Mouse (Mus musculus) midbrain, embryonic 10.5 days (tissue): ENCODE measurements at regions not wholly inside any gene's neighbourhood (a gene's known extent, or its start where the extent isn't known, plus 50 kb on each side); places are given as distances from the start of the nearest gene placed in this dataset.

Experiments
- DNase-seq: peaks from one replicate; pipeline ENCODE4 v3.0.0-alpha.2; 2017; ENCODE audit warnings: low spot score
- H3K27ac ChIP-seq: fragments of 300-500 bp; sonication (generic); replicated peaks from 2 replicates; pipeline ENCODE4 v1.5.1; 2016; ENCODE audit warnings: mild to moderate bottlenecking
- H3K27me3 ChIP-seq: fragments of 300-500 bp; sonication (generic); 2 replicates; pipeline ENCODE4 v1.6.1; 2016; ENCODE audit warnings: low read depth, mild to moderate bottlenecking; ENCODE audit not compliant: poor library complexity, severe bottlenecking
- H3K36me3 ChIP-seq: fragments of 300-500 bp; sonication (generic); 2 replicates; pipeline ENCODE4 v1.6.1; 2016; ENCODE audit warnings: mild to moderate bottlenecking, moderate library complexity
- H3K4me1 ChIP-seq: fragments of 300-500 bp; sonication (generic); 2 replicates; pipeline ENCODE4 v1.6.1; 2016
- H3K4me3 ChIP-seq: fragments of 300-500 bp; sonication (generic); 2 replicates; pipeline ENCODE4 v1.5.1; 2016; ENCODE audit warnings: mild to moderate bottlenecking, moderate library complexity
- H3K9me3 ChIP-seq: fragments of 300-500 bp; sonication (generic); replicated peaks from 2 replicates; pipeline ENCODE4 v1.6.1; 2016; ENCODE audit warnings: mild to moderate bottlenecking
- WGBS: fragments of 180-500 bp; shearing (Covaris S2); methylation state at CpG from one replicate; pipeline ENCODE4 v1.1.7; 2016; 5-methylcytosine and 5-hydroxymethylcytosine counted together

DNA sequence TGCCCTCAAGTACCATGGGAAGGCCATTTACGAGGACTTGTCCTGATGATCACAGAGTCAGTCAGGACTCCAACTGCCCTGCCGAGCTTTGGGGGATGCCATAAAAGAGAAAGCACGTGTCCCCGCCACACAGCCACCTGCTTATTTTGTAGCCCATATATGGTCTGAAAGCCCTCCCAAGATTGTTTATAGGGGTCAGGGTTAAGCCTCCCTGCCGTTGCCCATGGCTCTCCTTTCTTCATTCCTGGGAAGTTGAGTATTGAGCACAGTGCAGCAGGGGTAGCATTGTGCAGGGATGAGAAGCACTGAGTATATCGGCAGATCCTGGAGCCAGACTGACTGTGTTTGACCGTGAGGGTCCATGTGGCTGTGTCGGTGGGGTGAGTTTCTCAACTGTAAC lies 76.4 kb downstream of the Ackr3 start:
- H3K4me3 ChIP-seq, result no peak overlapping the region

DNA sequence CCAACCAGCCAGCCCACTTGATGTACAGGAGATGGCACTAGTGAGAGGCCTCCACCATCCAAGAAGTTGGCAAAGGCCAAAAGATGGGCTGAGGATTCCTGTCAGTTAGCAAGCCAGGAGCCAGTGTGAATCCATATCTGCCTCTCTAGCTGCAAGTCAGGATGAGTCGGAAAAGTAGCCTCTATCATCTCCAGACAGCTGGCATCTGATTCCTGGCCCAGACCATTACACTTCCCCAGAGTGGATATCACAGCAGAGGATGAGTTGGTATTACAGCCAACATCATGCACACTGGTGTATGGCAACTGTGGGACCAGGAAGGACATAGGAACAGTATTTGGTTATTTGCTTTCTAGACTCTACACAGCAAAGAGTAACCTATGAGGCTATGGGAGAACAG lies 77.5 kb downstream of the Ackr3 start:
- Histone ChIP-seq H3K9me3 (no peaks in the 10 kb centered on the region), H3K4me3 (no peak overlapping the region), H3K36me3 (no peaks in the 10 kb centered on the region), H3K27ac (peak overlapping the region; percentile 28; the same call in 1 of the 2 replicates), H3K4me1 (peaks cover 60% of the 10 kb centered on the region), H3K27me3 (no peaks in the 10 kb centered on the region)
- DNase-seq, result no peak
- 96% methylated on average over 1 of the region's 1 CpGs for WGBS

More for the DNA sequence above, 76.4 kb downstream of the Ackr3 start:
- no peak for DNase-seq
- 81% methylated on average over 8 of the region's 8 CpGs for WGBS
- no peaks in the 10 kb centered on the region for H3K27me3 ChIP-seq
- no peaks in the 10 kb centered on the region for H3K9me3 ChIP-seq
- H3K27ac ChIP-seq, result peak overlapping the region; percentile 10; the same call in 1 of the 2 replicates
- no peaks in the 10 kb centered on the region for H3K36me3 ChIP-seq
- peaks cover 50% of the 10 kb centered on the region for H3K4me1 ChIP-seq

DNA sequence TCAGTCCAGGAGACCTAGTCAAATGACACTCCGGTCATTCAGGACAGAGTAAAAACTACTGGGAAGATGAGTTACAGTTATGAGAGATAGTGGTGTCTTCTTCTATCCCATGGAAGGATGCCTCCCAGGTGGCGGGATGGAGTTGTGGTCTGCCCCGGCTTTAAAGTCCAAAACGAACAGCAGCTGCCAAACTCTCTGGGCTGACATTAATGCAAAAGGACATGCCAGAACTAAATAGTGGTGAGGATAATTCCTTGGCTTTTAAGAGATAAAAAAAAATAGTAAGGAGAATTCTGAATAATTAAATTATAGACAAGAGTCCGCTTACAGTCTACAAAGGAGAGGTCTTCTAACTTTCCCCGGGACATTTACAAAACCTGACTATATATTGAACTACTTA lies 78.2 kb downstream of the Ackr3 start:
- Histone ChIP-seq H3K27ac (no peak overlapping the region), H3K9me3 (no peaks in the 10 kb centered on the region), H3K4me1 (peaks cover 65% of the 10 kb centered on the region), H3K4me3 (no peak overlapping the region), H3K36me3 (no peaks in the 10 kb centered on the region), H3K27me3 (no peaks in the 10 kb centered on the region)
- WGBS, result 93% methylated on average over 6 of the region's 6 CpGs
- no peak for DNase-seq

DNA sequence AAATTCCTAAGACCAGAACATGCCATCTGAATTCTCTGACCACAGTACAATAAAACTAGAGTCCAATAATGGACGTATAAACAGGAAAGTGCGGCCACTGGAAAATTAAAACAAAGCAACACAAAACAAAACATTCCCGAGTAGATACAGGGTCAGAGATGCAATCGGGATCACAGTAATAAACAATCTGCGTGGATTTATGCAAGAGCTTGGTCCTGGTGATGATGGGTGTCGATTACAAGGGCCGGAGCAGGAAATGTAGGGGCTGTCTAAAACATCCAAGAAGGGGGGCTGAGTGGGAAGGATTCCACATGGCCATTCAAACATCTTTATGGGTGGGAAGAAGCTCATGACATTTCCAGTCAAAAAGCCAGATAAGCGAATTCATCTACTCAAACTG lies 78.6 kb downstream of the Ackr3 start:
- Histone ChIP-seq H3K4me3 (no peak overlapping the region), H3K36me3 (no peaks in the 10 kb centered on the region), H3K27ac (no peak overlapping the region), H3K9me3 (no peaks in the 10 kb centered on the region), H3K4me1 (peaks cover 67% of the 10 kb centered on the region), H3K27me3 (peaks cover 2% of the 10 kb centered on the region; the same call in 1 of the 2 replicates)
- 89% methylated on average over 8 of the region's 8 CpGs for WGBS
- no peak for DNase-seq

DNA sequence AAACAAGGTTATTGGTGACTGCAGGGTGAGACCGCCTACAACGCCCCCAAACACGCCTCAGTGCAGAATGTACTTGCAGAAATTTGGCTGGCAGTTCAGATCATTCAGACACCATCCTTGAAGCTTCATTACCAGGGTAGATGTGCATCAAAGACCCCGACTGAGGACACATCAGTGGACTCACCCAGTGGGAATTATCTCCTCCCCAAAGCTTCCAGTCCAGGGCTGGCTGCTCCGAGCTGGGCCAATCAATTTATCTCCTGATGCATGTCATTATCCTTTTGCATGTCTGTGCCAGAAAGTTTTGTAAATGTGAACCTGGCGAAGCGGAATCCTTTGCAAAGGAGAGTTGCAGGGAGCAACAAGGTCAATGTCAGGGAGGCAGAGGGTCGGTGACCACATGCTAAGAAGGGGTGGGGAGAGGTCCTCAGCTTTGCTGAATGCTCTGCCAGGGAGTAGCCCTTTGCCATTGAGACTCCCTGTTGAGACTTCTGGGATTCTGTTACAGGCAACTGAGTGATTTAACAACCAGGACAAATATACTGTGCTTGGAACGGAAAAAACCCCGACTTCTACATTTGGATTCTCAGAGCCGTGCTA lies 79.5 kb downstream of the Ackr3 start:
- no peaks in the 10 kb centered on the region for H3K36me3 ChIP-seq
- peaks cover 73% of the 10 kb centered on the region for H3K4me1 ChIP-seq
- H3K9me3 ChIP-seq, result no peaks in the 10 kb centered on the region
- no peak overlapping the region for H3K4me3 ChIP-seq
- DNase-seq, result peak; percentile 34
- H3K27me3 ChIP-seq, result peaks cover 6% of the 10 kb centered on the region; the same call in 1 of the 2 replicates
- H3K27ac ChIP-seq, result peak overlapping the region; percentile 49
- 50% methylated on average over 11 of the region's 11 CpGs for WGBS

DNA sequence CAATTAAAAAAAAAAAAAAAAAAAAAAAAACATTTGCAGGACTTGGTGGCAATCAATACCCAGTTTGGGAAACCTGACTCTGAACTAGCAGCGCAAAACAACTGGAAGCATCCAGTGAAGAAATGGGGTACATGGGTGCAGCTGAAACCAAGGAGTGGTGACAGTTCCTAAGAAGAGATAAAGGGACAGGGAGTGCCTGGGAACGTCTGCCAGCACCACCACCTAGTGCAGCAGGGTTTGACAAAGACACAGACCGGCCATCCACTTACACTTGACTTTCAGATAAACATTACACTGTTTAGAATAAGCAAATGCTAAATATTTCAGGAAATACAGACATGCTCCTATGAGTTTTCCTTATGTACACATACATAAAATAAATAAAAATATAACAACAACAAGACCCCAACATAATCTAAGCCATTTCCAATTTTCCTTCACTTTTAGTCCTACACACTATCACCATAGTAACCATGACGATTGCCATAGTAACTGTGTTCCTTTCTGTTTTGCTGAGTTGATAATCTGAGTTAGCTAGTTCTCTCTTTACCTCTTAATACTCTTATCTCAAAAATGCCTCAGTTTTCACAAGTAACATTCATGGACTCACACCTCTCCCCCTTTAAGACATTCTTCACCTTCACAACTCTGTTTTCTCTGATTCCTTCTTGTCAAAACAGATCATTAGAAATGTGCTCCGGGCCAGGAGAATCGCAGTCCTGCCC lies 80.3 kb downstream of the Ackr3 start:
- H3K9me3 ChIP-seq, result no peaks in the 10 kb centered on the region
- H3K4me1 ChIP-seq, result peaks cover 77% of the 10 kb centered on the region
- DNase-seq, result no peak
- peak overlapping the region; percentile 58 for H3K27ac ChIP-seq
- WGBS, result 76% methylated on average over 6 of the region's 6 CpGs
- peaks cover 12% of the 10 kb centered on the region; the same call in 1 of the 2 replicates for H3K27me3 ChIP-seq
- H3K4me3 ChIP-seq, result no peak overlapping the region
- no peaks in the 10 kb centered on the region for H3K36me3 ChIP-seq

DNA sequence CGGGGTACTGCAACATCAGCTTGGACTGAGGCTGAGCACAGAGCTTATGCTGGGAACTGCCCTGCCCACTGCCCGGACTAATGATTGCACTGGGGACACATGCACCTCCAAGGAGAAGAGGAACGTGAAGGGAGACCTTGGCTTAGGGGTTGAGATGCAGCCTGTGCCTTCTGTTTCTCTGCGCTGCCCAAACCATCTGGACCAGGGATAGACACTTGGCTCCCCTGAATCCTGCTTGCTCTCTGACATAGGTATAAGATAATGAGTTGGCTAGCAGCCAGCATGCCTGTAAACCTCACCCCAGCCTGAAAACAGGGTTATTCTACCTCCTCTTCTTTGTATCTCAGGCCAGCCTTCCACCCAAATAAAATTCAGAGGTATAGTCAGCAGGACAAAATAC lies 81.5 kb downstream of the Ackr3 start:
- peaks cover 79% of the 10 kb centered on the region for H3K4me1 ChIP-seq
- peaks cover 12% of the 10 kb centered on the region; the same call in 1 of the 2 replicates for H3K27me3 ChIP-seq
- H3K36me3 ChIP-seq, result no peaks in the 10 kb centered on the region
- 47% methylated on average over 4 of the region's 4 CpGs for WGBS
- H3K27ac ChIP-seq, result peak overlapping the region; percentile 58
- no peak overlapping the region for H3K4me3 ChIP-seq
- DNase-seq, result no peak
- H3K9me3 ChIP-seq, result no peaks in the 10 kb centered on the region

DNA sequence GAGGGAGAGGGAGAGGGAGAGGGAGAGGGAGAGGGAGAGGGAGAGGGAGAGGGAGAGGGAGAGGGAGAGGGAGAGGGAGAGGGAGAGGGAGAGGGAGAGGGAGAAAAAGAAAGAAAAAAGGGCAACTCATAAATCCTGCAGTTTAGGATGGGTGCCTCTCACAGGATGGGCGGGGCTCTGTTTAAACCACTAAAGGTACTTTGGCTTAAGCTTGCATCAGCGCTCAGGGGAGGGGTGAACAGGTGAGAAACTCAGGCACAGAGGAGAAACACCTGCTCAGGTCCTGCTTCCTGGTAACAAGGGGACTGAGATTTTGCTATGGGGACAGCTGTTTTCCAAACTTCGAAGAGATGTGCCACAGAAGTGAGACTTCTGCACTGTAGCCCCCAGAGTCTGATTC lies 83.5 kb downstream of the Ackr3 start:
- 87% methylated on average over 3 of the region's 3 CpGs for WGBS
- Histone ChIP-seq H3K4me1 (peaks cover 93% of the 10 kb centered on the region), H3K27me3 (peaks cover 12% of the 10 kb centered on the region; the same call in 1 of the 2 replicates), H3K9me3 (no peaks in the 10 kb centered on the region), H3K27ac (no peak overlapping the region), H3K36me3 (no peaks in the 10 kb centered on the region), H3K4me3 (no peak overlapping the region)
- DNase-seq, result no peak

DNA sequence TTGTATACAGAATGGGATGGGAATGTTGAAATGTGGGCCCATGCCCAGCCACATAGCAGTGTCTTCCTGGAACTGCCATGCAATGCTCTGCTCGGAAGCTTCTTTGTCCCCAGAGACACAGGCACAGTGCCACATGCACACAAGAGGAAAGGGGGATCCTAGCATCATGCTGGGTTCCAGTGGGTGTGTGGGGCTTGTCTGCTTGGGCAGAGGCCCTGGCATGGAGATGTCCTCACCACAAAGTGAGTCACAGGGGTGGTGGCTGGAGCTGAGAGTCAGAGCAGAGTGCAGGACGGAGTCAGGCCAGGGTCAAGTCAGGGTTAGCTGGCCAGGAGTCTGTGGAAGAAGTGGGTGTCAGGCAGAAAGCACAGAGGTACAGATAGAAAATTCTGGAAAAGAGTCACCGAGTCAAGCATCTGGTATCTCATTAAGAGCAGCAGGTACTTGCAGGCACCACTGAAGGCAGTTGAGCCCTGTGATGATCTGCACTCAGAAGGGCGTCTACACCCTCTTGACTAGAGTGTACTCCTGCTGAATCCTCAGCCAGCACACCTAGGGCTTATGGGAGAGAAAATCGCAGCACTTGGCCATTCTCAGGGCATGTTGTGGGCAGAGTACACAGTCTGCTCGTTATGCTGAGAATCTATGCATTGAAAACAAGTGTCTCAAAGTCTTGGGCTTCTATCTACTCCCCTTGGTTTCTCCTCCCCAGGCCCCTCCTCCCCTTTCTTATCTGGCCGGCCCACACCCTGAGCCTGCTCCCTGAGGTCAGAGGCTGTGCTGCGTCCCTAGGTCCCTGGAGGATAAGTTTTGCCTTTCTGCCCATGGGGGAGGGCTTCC lies 85.3 kb downstream of the Ackr3 start:
- Histone ChIP-seq H3K9me3 (no peaks in the 10 kb centered on the region), H3K27me3 (peaks cover 12% of the 10 kb centered on the region), H3K27ac (peak overlapping the region; percentile 89), H3K36me3 (no peaks in the 10 kb centered on the region), H3K4me1 (peaks cover 77% of the 10 kb centered on the region), H3K4me3 (peak overlapping the region; percentile 22; the same call in 1 of the 2 replicates)
- 51% methylated on average over 8 of the region's 8 CpGs for WGBS
- peak; percentile 64 for DNase-seq

DNA sequence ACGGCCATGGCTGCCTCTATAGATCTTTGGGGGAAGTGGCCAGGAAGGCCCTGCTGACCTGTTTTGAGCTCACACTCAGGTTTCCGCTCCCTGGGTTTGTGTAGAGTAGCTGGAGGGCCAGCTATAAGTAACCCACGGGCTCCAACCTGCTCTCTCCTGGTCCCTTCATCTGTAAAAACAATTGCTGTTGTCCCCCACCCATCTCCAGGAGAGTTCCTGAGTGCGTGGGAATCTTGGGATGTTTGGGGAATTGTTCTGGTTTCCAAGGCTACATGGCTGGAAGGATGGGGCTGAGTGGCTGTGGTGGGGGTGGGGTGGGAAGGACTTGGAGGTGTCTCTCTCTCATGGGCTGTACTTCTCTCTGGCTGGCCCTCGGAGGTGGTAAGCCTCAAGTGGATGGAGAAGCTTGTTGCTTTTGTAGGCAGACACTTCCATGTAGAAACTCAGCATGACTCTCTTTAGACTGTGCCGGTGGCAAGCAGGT lies 86.0 kb downstream of the Ackr3 start:
- Histone ChIP-seq H3K27me3 (peaks cover 12% of the 10 kb centered on the region), H3K36me3 (no peaks in the 10 kb centered on the region), H3K27ac (peak overlapping the region; percentile 89), H3K4me1 (peaks cover 73% of the 10 kb centered on the region), H3K4me3 (peak overlapping the region; percentile 22), H3K9me3 (no peaks in the 10 kb centered on the region)
- 14% methylated on average over 6 of the region's 6 CpGs for WGBS
- peak; percentile 68 for DNase-seq

DNA sequence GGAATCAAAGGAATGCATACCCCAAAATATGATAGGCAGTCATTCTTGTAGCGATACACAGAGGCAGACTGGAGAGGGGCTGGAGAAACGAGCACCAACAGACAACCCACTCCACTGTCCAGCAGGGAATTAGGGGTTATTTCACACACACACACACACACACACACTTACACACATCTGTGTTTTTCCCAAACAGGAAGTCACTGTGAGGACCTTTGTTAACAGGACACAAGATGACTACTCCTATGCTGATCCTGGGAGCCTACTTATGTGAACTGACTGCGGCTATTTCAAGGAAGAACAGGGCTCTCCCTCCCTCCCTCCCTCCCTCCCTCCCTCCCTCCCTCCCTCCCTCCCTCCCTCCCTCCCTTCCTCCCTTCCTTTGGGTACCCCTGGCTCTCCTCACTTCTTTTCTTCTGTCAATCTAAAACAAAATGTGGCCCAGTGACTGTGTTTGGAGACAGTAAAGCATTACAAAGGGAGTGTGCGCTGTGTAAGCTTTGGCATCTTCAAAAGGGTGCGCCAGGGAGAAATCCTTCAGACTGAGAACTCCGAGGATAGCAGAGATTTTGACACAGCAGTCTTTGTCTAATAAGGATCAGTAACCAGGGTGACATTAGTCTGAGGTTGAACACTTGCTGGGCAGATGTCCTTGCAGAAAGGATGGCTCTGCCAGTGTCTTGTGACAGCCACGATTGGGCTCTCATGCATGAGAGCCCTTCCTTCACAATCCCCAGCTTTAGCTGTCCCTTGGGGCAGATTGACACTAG lies 86.8 kb downstream of the Ackr3 start:
- WGBS, result 29% methylated on average over 7 of the region's 7 CpGs
- Histone ChIP-seq H3K36me3 (no peaks in the 10 kb centered on the region), H3K4me1 (peaks cover 65% of the 10 kb centered on the region), H3K27ac (peak overlapping the region; percentile 89), H3K27me3 (peaks cover 12% of the 10 kb centered on the region), H3K4me3 (0 out of 2 replicates have a peak overlapping the region, but pooled peaks have one; percentile 22), H3K9me3 (no peaks in the 10 kb centered on the region)
- DNase-seq, result peak; percentile 60

DNA sequence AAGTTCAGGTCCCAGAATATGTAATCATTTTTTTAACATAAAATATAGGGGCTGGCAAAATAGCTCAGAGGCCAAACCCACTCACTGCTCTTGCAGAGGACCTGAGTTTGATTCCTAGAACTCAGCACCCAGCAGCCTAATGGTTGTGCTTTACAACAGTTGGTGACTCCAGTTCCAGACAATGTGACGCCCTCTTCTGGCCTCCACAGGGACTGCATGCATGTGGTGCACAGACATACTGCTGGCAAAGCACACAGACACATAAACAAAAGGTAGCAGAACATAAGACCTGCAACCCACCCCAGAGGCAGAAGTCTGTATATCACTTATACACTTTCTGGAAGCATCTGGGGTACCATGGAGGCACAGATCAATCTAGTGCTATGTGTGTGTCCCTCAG lies 87.5 kb downstream of the Ackr3 start:
- Histone ChIP-seq H3K4me3 (no peak overlapping the region), H3K4me1 (peaks cover 59% of the 10 kb centered on the region), H3K27me3 (peaks cover 12% of the 10 kb centered on the region), H3K9me3 (no peaks in the 10 kb centered on the region), H3K36me3 (no peaks in the 10 kb centered on the region), H3K27ac (peak overlapping the region; percentile 89)
- DNase-seq, result peak; percentile 41
- 56% methylated on average over 1 of the region's 1 CpGs for WGBS
